14 mouse cellular contexts compared by ENCODE assay signal in the genomic region with DNA sequence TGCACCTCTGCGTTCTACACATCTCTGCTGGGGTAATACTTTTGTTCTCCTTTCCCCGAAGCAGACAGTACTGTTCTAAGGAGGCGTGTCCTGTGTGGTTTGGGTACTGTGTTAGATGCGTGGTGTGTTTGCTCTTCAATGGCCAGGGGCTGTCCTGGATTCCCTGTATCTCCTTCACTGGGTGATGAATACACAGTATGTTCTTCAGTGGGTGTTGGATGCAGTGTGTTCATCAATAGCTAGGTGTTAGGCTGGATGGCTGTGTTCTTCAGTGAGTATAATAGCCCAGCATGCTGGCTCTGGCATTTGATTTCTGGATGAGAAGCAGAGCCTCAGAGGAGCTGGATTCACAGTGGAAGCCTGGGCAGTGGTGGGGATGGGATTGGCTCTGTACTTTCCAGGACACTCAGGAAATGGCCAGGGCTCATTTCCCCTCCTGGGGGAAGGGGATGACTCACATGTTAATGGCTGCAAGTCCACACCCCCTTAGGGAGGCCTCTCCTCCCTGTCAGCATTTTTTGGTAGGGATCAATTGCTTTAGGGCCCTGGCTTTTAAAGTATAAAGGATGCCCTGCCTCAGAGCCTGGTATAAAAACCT.
A peak's percentile ranks its signal among the peaks of the same experiment; 100 is the strongest.
DNase-seq lines count a peak whose midpoint lies in the region; ATAC-seq and TF ChIP-seq lines count a peak whose summit lies in the region.
"Had no signal": no experiment of that assay in that cellular context is flagged by ENCODE, and none has a peak within 500 bp of the region (broad histone marks: within the 10 kb centered on the region; RNA-seq: fewer than 3 reads in every experiment).

No protein-coding gene starts in this region.

- 73% methylated on average over 4 of the region's 4 CpGs for WGBS in heart, embryonic 13.5 days
- WGBS in midbrain, embryonic 10.5 days, result 89% methylated on average over 4 of the region's 4 CpGs
- 83% methylated on average over 4 of the region's 4 CpGs for WGBS in midbrain, embryonic 11.5 days
- WGBS in forebrain, embryonic 16.5 days, result 78% methylated on average over 4 of the region's 4 CpGs
- 77% methylated on average over 4 of the region's 4 CpGs for WGBS in olfactory bulb, adult 2 months

- H3K4me2 ChIP-seq in heart, embryonic 13.5 days, result no peak overlapping the region
- H3K4me2 ChIP-seq in midbrain, embryonic 11.5 days, result no peak overlapping the region
- H3K4me2 ChIP-seq in forebrain, embryonic 16.5 days (ENCODE audit: low read length), result no peak overlapping the region
- H3K4me2 ChIP-seq: embryonic facial prominence, embryonic 15.5 days; midbrain, embryonic 12.5 days had no signal

- H3K9ac ChIP-seq in heart, embryonic 13.5 days, result 0 out of 2 replicates have a peak overlapping the region, but pooled peaks have one; percentile 28
- H3K9ac ChIP-seq in midbrain, embryonic 11.5 days (ENCODE audit: low read length), result no peak overlapping the region
- 0 out of 2 replicates have a peak overlapping the region, but pooled peaks have one; percentile 7 for H3K9ac ChIP-seq in forebrain, embryonic 16.5 days (replicated peaks; ENCODE audit: low read depth, low read length)
- H3K9ac ChIP-seq: embryonic facial prominence, embryonic 15.5 days; liver, embryonic 14.5 days; midbrain, embryonic 12.5 days had no signal

- H3K9me3 ChIP-seq in heart, embryonic 13.5 days, result no peaks in the 10 kb centered on the region
- H3K9me3 ChIP-seq in midbrain, embryonic 10.5 days (replicated peaks), result no peaks in the 10 kb centered on the region
- H3K9me3 ChIP-seq in midbrain, embryonic 11.5 days (ENCODE audit: control insufficient read depth, low read length), result no peaks in the 10 kb centered on the region
- H3K9me3 ChIP-seq in forebrain, embryonic 16.5 days (ENCODE audit: control insufficient read depth, low read length), result no peaks in the 10 kb centered on the region
- H3K9me3 ChIP-seq: embryonic facial prominence, embryonic 15.5 days; midbrain, embryonic 12.5 days had no signal

- no peak for DNase-seq in heart, adult 8-10 months (ENCODE audit: low spot score)
- DNase-seq in midbrain, embryonic 10.5 days (ENCODE audit: low spot score), result no peak
- DNase-seq in midbrain, embryonic 11.5 days (ENCODE audit: low spot score, missing footprints), result no peak
- no peak for DNase-seq in c-Kit-positive CD71-positive TER-119-positive erythroid progenitor cells, embryonic 14.5 days (ENCODE audit: low spot score)
- DNase-seq in layer of hippocampus, postnatal 10 days (ENCODE audit: low spot score in 2 of 2), result no peak
- DNase-seq: cerebellum, adult 2 months; heart, postnatal 4 days; thymus, adult 18-20 months had no signal

- no peak for TF ChIP-seq POLR2A in olfactory bulb, adult 2 months (IDR thresholded peaks at IDR 0.05; ENCODE audit: insufficient read depth, low read depth, low read length)

- no peak overlapping the region for H3K4me3 ChIP-seq in heart, embryonic 13.5 days
- H3K4me3 ChIP-seq in midbrain, embryonic 10.5 days, result no peak overlapping the region
- H3K4me3 ChIP-seq in midbrain, embryonic 11.5 days (ENCODE audit: low read depth, low read length), result no peak overlapping the region
- H3K4me3 ChIP-seq in forebrain, embryonic 16.5 days (replicated peaks; ENCODE audit: low read length), result no peak overlapping the region
- H3K4me3 ChIP-seq in olfactory bulb, adult 2 months (ENCODE audit: insufficient read depth, low read depth, low read length), result no peak overlapping the region
- H3K4me3 ChIP-seq: embryonic facial prominence, embryonic 15.5 days; midbrain, embryonic 12.5 days had no signal

- no peak for TF ChIP-seq CTCF in olfactory bulb, adult 2 months (IDR thresholded peaks at IDR 0.05; ENCODE audit: insufficient read depth, low read depth, low read length)

- peaks cover 8% of the 10 kb centered on the region for H3K4me1 ChIP-seq in heart, embryonic 13.5 days
- peaks cover 17% of the 10 kb centered on the region for H3K4me1 ChIP-seq in midbrain, embryonic 10.5 days
- no peaks in the 10 kb centered on the region for H3K4me1 ChIP-seq in midbrain, embryonic 11.5 days (ENCODE audit: control insufficient read depth, insufficient read depth, low read length)
- peaks cover 8% of the 10 kb centered on the region; the same call in 1 of the 2 replicates for H3K4me1 ChIP-seq in forebrain, embryonic 16.5 days (replicated peaks; ENCODE audit: control insufficient read depth, insufficient read depth, low read length)
- H3K4me1 ChIP-seq in olfactory bulb, adult 2 months (ENCODE audit: control insufficient read depth, insufficient read depth, low read length), result peaks cover 27% of the 10 kb centered on the region

- no peak overlapping the region for H3K27ac ChIP-seq in heart, embryonic 13.5 days (replicated peaks)
- peak overlapping the region; percentile 19; the same call in 1 of the 2 replicates for H3K27ac ChIP-seq in midbrain, embryonic 10.5 days (replicated peaks)
- no peak overlapping the region for H3K27ac ChIP-seq in midbrain, embryonic 11.5 days (ENCODE audit: low read depth, low read length)
- H3K27ac ChIP-seq in forebrain, embryonic 16.5 days (ENCODE audit: low read length), result no peak overlapping the region
- H3K27ac ChIP-seq in olfactory bulb, adult 2 months (ENCODE audit: insufficient read depth, low read depth, low read length), result peak overlapping the region; percentile 59
- H3K27ac ChIP-seq: embryonic facial prominence, embryonic 15.5 days; liver, embryonic 14.5 days; midbrain, embryonic 12.5 days had no signal

- H3K27me3 ChIP-seq in heart, embryonic 13.5 days (replicated peaks), result no peaks in the 10 kb centered on the region
- no peaks in the 10 kb centered on the region for H3K27me3 ChIP-seq in midbrain, embryonic 10.5 days (ENCODE audit: low read depth, poor library complexity, severe bottlenecking)
- no peaks in the 10 kb centered on the region for H3K27me3 ChIP-seq in midbrain, embryonic 11.5 days (ENCODE audit: control insufficient read depth, insufficient read depth, low read length)
- no peaks in the 10 kb centered on the region for H3K27me3 ChIP-seq in forebrain, embryonic 16.5 days (replicated peaks; ENCODE audit: control insufficient read depth, insufficient read depth, low read length)
- H3K27me3 ChIP-seq: embryonic facial prominence, embryonic 15.5 days; midbrain, embryonic 12.5 days had no signal

- ATAC-seq in heart, embryonic 13.5 days (ENCODE audit: extremely low read depth, insufficient number of reproducible peaks, low FRiP score, low TSS enrichment), result no peak
- no peak for ATAC-seq in midbrain, embryonic 11.5 days (ENCODE audit: low FRiP score)
- ATAC-seq in forebrain, embryonic 16.5 days, result peak; percentile 26; the same call in 1 of the 2 replicates

- H3K36me3 ChIP-seq in heart, embryonic 13.5 days, result no peaks in the 10 kb centered on the region
- no peaks in the 10 kb centered on the region for H3K36me3 ChIP-seq in midbrain, embryonic 10.5 days
- H3K36me3 ChIP-seq in midbrain, embryonic 11.5 days (ENCODE audit: control insufficient read depth, insufficient read depth, low read length), result no peaks in the 10 kb centered on the region
- no peaks in the 10 kb centered on the region for H3K36me3 ChIP-seq in forebrain, embryonic 16.5 days (ENCODE audit: control insufficient read depth, insufficient read depth)
- H3K36me3 ChIP-seq: embryonic facial prominence, embryonic 15.5 days; midbrain, embryonic 12.5 days had no signal

Comparison
In these comparisons a context has a peak if more than half of its experiments do, and no peak if none do; other contexts are left out.
1. H3K27ac ChIP-seq: peak in midbrain, embryonic 10.5 days (single experiment) and olfactory bulb, adult 2 months (single experiment); none in heart, embryonic 13.5 days (single experiment), midbrain, embryonic 11.5 days (single experiment) and forebrain, embryonic 16.5 days (single experiment).